Mouse (Mus musculus): ENCODE measurements around the gene Mrpl42. TPM values are rescaled to one million over a fixed set of nuclear protein-coding genes. Genes with fewer than 3 reads are reported as not detected.
A peak's percentile ranks its signal among the peaks of the same experiment; 100 is the strongest.

Gene Mrpl42
- polyA plus RNA-seq, 1 experiment from 2014 or later = 264 TPM

- H3K36me3 ChIP-seq = no peaks in the 10 kb centered on the region
- WGBS (ENCODE audit: insufficient replicate concordance) = 52% methylated on average over 6 of the region's 6 CpGs
- no peak for ATAC-seq
Measured at GRCm38 (mm10) chr10:95536222-95536541, 34.4 kb upstream of the Mrpl42 start.

GRCm38 (mm10) chr10:95535399-95536221, 33.9 kb upstream of the Mrpl42 start:
- Histone ChIP-seq H3K27me3 (replicated peaks) (no peaks in the 10 kb centered on the region), H3K27ac (no peak overlapping the region), H3K9ac (no peak overlapping the region), H3K4me3 (no peak overlapping the region), H3K9me3 (replicated peaks) (no peaks in the 10 kb centered on the region), H3K36me3 (no peaks in the 10 kb centered on the region), H3K4me1 (peaks cover 66% of the 10 kb centered on the region), H3K4me2 (no peak overlapping the region)
- no peak for ATAC-seq
- 66% methylated on average over 8 of the region's 8 CpGs for WGBS (ENCODE audit: insufficient replicate concordance)

More at GRCm38 (mm10) chr10:95536222-95536541, 34.4 kb upstream of the Mrpl42 start:
- Histone ChIP-seq H3K27me3 (replicated peaks) (no peaks in the 10 kb centered on the region), H3K4me1 (peaks cover 66% of the 10 kb centered on the region), H3K4me3 (no peak overlapping the region), H3K9me3 (replicated peaks) (no peaks in the 10 kb centered on the region), H3K4me2 (no peak overlapping the region), H3K9ac (no peak overlapping the region), H3K27ac (no peak overlapping the region)

GRCm38 (mm10) chr10:95533382-95533781, 31.6 kb upstream of the Mrpl42 start:
- 87% methylated on average over 7 of the region's 7 CpGs for WGBS (ENCODE audit: insufficient replicate concordance)
- Histone ChIP-seq H3K27me3 (replicated peaks) (no peaks in the 10 kb centered on the region), H3K9ac (no peak overlapping the region), H3K36me3 (no peaks in the 10 kb centered on the region), H3K4me2 (no peak overlapping the region), H3K4me3 (no peak overlapping the region), H3K27ac (no peak overlapping the region), H3K9me3 (replicated peaks) (no peaks in the 10 kb centered on the region), H3K4me1 (peaks cover 64% of the 10 kb centered on the region)
- no peak for ATAC-seq

GRCm38 (mm10) chr10:95532916-95533315, 31.2 kb upstream of the Mrpl42 start:
- WGBS (ENCODE audit: insufficient replicate concordance) = 53% methylated on average over 5 of the region's 5 CpGs
- Histone ChIP-seq H3K36me3 (no peaks in the 10 kb centered on the region), H3K9me3 (replicated peaks) (no peaks in the 10 kb centered on the region), H3K27ac (no peak overlapping the region), H3K4me2 (no peak overlapping the region), H3K4me3 (no peak overlapping the region), H3K4me1 (peaks cover 62% of the 10 kb centered on the region), H3K9ac (no peak overlapping the region), H3K27me3 (replicated peaks) (no peaks in the 10 kb centered on the region)
- no peak for ATAC-seq

GRCm38 (mm10) chr10:95530551-95531121, 28.9 kb upstream of the Mrpl42 start:
- Histone ChIP-seq H3K27me3 (replicated peaks) (no peaks in the 10 kb centered on the region), H3K4me2 (no peak overlapping the region), H3K9me3 (replicated peaks) (no peaks in the 10 kb centered on the region), H3K9ac (no peak overlapping the region), H3K4me3 (no peak overlapping the region), H3K27ac (no peak overlapping the region), H3K4me1 (peaks cover 47% of the 10 kb centered on the region), H3K36me3 (no peaks in the 10 kb centered on the region)
- 74% methylated on average over 2 of the region's 2 CpGs for WGBS (ENCODE audit: insufficient replicate concordance)
- no peak for ATAC-seq

GRCm38 (mm10) chr10:95526495-95527122, 24.9 kb upstream of the Mrpl42 start:
- H3K9me3 ChIP-seq (replicated peaks) = no peaks in the 10 kb centered on the region
- H3K9ac ChIP-seq = no peak overlapping the region
- H3K27me3 ChIP-seq (replicated peaks) = no peaks in the 10 kb centered on the region
- no peak overlapping the region for H3K4me3 ChIP-seq
- 82% methylated on average over 5 of the region's 5 CpGs for WGBS (ENCODE audit: insufficient replicate concordance)
- no peak for ATAC-seq
- peaks cover 18% of the 10 kb centered on the region for H3K4me1 ChIP-seq
- peaks cover 13% of the 10 kb centered on the region for H3K36me3 ChIP-seq
- H3K27ac ChIP-seq = no peak overlapping the region
- no peak overlapping the region for H3K4me2 ChIP-seq

GRCm38 (mm10) chr10:95525871-95526270, 24.1 kb upstream of the Mrpl42 start:
- H3K9me3 ChIP-seq (replicated peaks) = no peaks in the 10 kb centered on the region
- H3K36me3 ChIP-seq = peaks cover 14% of the 10 kb centered on the region
- WGBS (ENCODE audit: insufficient replicate concordance) = 83% methylated on average over 5 of the region's 5 CpGs
- no peak overlapping the region for H3K27ac ChIP-seq
- ATAC-seq = no peak
- no peak overlapping the region for H3K4me3 ChIP-seq
- H3K9ac ChIP-seq = no peak overlapping the region
- no peaks in the 10 kb centered on the region for H3K27me3 ChIP-seq (replicated peaks)
- no peak overlapping the region for H3K4me2 ChIP-seq
- peaks cover 18% of the 10 kb centered on the region for H3K4me1 ChIP-seq

- no peak overlapping the region for H3K9ac ChIP-seq
- H3K9me3 ChIP-seq (replicated peaks) = no peaks in the 10 kb centered on the region
- peaks cover 18% of the 10 kb centered on the region for H3K4me1 ChIP-seq
- H3K36me3 ChIP-seq = peaks cover 14% of the 10 kb centered on the region
- no peaks in the 10 kb centered on the region for H3K27me3 ChIP-seq (replicated peaks)
- 72% methylated on average over 6 of the region's 6 CpGs for WGBS (ENCODE audit: insufficient replicate concordance)
- ATAC-seq = no peak
- no peak overlapping the region for H3K27ac ChIP-seq
- H3K4me2 ChIP-seq = no peak overlapping the region
- no peak overlapping the region for H3K4me3 ChIP-seq
Measured at GRCm38 (mm10) chr10:95525037-95525675, 23.4 kb upstream of the Mrpl42 start.

- Histone ChIP-seq H3K4me3 (no peak overlapping the region), H3K9me3 (replicated peaks) (no peaks in the 10 kb centered on the region), H3K27ac (no peak overlapping the region), H3K4me2 (no peak overlapping the region), H3K36me3 (peaks cover 28% of the 10 kb centered on the region), H3K27me3 (replicated peaks) (no peaks in the 10 kb centered on the region), H3K9ac (peak overlapping the region; percentile 22; the same call in 1 of the 2 replicates), H3K4me1 (peaks cover 44% of the 10 kb centered on the region)
- 80% methylated on average over 6 of the region's 6 CpGs for WGBS (ENCODE audit: insufficient replicate concordance)
- ATAC-seq = no peak
Measured at GRCm38 (mm10) chr10:95517656-95518055, 15.9 kb upstream of the Mrpl42 start.

GRCm38 (mm10) chr10:95515293-95515931, 13.7 kb upstream of the Mrpl42 start:
- H3K4me3 ChIP-seq = peak overlapping the region; percentile 100
- peak overlapping the region; percentile 98 for H3K27ac ChIP-seq
- H3K4me2 ChIP-seq = peak overlapping the region; percentile 79
- peak; percentile 49 for ATAC-seq
- peak overlapping the region; percentile 99 for H3K9ac ChIP-seq
- H3K27me3 ChIP-seq (replicated peaks) = no peaks in the 10 kb centered on the region
- peaks cover 19% of the 10 kb centered on the region for H3K36me3 ChIP-seq
- WGBS (ENCODE audit: insufficient replicate concordance) = under 1% methylated on average over 67 of the region's 80 CpGs
- H3K4me1 ChIP-seq = peaks cover 44% of the 10 kb centered on the region
- H3K9me3 ChIP-seq (replicated peaks) = peaks cover 5% of the 10 kb centered on the region; the same call in 1 of the 2 replicates

GRCm38 (mm10) chr10:95514656-95515292, 13.0 kb upstream of the Mrpl42 start, which contains the start of gene Ube2n:
Ube2n (plus strand) TSS chr10:95515145.
- peaks cover 5% of the 10 kb centered on the region; the same call in 1 of the 2 replicates for H3K9me3 ChIP-seq (replicated peaks)
- peak; percentile 95 for ATAC-seq
- WGBS (ENCODE audit: insufficient replicate concordance) = 1% methylated on average over 78 of the region's 81 CpGs

More at GRCm38 (mm10) chr10:95514656-95515292, 13.0 kb upstream of the Mrpl42 start, which contains the start of gene Ube2n:
- H3K36me3 ChIP-seq = peaks cover 19% of the 10 kb centered on the region
- peak within 1 kb of the TSS; percentile 98 for H3K27ac ChIP-seq
- H3K4me3 ChIP-seq = peak within 1 kb of the TSS; percentile 100
- H3K27me3 ChIP-seq (replicated peaks) = no peaks in the 10 kb centered on the region
- H3K9ac ChIP-seq = peak within 1 kb of the TSS; percentile 99
- H3K4me1 ChIP-seq = peaks cover 41% of the 10 kb centered on the region
- peak within 1 kb of the TSS; percentile 79 for H3K4me2 ChIP-seq
